Mouse (Mus musculus) c-Kit-positive CD71-positive TER-119-positive erythroid progenitor cells, embryonic 14.5 days (primary cell): ENCODE results near the gene Lypla2.
"Not testable (repeated sequence)": the region's sequence is repeated elsewhere in the genome, so short reads cannot be mapped to it uniquely, and the experiment has no call there.

Experiments used
- DNase-seq: peaks from one replicate; pipeline ENCODE4 v3.0.0-alpha.2; 2013; ENCODE audit warnings: low spot score

Lypla2 gene

DNA sequence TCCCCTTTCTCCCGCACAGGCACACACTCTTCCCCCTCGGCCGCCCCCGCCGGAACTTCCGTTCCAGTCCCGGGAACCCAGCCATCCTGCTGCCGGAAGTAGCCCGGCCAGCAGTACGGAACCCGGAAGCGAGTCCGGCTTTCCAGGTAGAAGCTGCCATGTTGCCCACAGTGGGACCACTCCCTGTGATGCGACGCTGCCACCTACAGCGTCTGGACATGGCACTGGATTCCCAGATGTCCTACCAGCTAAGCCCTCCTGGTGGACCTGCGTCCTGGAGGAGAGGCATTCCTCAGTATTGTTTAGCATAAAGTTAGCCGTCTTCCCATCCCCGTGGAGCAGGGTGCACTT, at the start of gene Lypla2:
Gene Lypla2, minus strand, starts transcription at position 71 of the 351 bp plus-strand sequence.
- peak; percentile 73 for DNase-seq

DNA sequence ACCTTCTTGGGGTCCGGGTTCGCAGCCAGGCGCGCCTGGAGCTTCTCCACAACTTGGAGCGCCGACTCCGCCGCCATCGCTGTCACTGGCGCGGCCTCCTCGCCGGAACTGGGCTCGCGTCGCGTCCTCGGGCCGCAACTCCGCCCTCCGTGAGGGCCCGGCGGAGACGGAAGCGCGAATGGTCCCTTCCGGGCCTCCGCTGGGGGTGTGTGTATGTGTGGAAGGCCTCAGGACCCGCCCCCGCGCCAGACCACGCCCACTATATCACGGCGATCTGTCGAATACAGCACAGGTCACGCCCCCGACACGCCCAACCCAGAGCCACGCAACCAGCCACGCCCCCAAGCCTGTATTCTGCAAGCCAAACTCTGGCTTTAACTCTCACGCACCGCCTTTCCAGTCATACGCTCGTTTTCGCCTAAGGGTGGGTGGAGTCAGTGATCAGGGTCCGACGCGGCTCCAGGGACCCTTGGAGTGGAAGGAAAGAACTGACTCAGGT, 49.2 kb upstream of the Lypla2 start, which contains the start of gene Eloa:
Gene Eloa, minus strand, starts transcription at position 215 of the 499 bp plus-strand sequence.
- DNase-seq: peak; percentile 100

DNA sequence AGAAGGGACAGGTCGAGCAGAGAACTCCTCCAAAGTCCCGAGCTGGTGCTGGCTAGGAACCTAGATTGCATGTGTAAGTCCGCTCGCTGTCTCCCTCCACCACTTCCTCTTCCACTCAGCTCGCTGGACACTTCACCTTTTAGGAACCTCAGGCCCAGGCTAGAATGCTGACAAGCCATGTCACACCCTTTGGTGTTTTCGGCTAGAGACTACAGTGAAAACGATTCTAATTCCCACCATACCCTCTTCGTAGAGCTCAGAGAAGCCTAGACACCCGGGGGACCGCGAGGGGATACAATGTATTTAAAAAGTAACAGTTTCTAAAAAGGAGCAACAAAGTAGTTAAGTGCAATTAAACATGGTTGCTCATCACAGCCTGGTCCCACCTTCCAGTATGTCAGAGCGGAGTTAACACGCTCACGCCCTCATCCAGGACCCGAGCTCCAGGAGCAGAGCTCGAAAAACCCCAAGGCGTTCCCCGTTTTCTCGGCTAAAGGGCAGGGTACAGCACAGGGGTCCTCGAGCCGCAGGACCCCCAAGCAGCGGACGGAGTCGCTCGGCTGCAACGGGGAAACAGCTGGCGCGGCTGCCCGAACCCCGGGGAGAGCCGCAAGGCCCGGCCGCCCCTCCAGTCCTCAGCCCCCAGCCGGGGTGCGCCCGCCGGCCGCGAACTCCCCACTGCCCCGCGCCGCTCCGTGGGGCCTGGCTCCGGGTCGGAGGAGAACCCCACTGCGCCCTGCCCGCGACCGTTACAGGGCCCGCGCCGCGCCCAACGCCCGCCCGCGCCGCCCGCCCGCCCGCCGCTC, 48.5 kb upstream of the Lypla2 start:
- peak; percentile 43 for DNase-seq

DNA sequence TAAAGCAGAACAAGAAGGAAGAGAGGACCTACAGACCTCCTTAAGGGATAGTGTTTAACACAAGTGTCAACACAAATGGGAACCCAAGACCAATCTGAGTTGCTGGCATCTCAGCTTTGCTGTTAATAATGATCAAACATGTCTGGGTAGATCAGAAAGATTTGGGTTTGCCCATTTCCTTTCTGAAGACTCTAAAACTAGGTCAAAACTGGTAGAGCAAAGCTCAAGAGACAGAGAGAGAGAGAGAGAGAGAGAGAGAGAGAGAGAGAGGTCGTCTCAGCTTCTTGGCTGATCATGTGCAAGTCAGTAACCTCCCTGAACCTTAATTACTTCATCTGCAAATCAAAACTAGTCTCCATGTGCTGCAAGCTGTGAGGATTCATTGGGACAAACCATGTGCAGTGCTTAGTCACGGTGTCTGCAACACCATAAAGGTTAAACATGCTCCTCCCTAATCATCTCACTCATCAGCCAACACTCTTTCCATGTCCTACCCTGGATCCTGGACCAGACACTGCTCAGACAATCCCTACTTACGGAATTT, 43.7 kb upstream of the Lypla2 start:
- no peak for DNase-seq

DNA sequence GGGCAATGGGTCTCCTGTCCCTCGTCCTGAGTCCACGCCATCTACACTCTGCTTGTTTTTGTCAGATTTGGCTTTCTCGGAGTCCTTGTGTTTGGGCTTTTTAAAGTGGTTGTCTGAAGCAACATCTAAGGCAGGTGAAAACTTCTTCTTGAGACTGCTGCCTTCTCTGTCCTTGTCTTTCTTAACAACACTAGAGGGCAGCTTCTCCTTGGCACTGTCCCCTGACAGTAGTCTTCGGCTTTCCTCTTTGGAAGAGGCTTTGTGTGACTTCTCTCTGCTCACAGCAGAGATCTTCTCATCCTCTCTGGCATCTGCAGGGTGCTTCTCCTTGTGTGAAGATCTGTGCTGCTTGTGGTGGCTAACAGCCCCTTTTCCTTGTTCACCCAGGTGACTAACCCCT, 38.2 kb upstream of the Lypla2 start:
- DNase-seq: no peak

DNA sequence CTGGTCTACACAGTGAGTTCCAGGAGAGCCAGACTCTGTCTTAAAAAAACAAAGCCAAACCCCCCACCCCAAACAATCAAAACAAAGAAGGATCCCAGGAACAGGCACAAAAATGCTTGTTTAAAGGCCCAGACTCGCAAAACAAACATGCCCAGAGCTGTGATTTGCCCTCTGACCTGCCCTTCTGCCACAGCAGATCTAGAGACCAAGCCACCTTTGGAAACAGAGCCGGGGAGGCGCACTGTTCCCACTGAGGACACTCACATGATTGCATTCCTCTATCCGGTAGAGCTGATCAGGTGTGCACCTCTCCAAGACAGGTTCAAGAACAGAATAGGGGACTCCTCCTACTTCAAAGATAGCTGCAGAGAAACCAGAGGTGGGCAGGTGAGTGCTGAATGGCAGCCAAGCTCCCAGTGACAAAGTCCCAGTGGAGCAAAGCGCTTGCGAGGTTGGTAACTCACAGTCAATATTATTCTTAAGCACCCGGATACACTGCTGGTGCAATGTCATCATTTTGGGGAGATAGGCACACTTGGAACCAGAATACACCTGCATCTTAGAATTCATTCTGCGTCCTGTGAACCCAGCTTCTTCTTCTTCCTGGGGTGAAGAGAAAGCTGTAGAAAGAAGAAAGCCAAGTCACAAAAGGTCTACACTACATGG, 36.5 kb upstream of the Lypla2 start:
- DNase-seq: no peak

DNA sequence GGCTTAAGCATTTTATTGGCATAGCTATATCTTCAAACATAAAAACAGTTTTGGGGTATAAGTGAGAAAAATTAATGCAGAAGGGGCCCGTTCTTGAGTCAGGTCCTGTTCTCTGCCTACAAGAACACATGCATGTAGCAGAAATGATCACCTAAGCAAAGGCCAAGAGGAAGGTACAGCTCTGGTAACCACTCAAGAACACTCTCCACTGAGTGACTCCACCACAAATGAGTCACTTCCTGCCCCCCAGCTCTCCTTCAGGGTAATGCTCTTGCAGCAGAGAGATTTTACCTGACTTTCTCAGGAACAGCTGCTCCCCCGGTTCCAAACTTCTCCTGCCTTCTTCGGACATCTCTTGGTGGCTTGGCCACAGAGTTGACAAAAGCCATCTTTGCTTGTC, 34.4 kb upstream of the Lypla2 start:
- no peak for DNase-seq

DNA sequence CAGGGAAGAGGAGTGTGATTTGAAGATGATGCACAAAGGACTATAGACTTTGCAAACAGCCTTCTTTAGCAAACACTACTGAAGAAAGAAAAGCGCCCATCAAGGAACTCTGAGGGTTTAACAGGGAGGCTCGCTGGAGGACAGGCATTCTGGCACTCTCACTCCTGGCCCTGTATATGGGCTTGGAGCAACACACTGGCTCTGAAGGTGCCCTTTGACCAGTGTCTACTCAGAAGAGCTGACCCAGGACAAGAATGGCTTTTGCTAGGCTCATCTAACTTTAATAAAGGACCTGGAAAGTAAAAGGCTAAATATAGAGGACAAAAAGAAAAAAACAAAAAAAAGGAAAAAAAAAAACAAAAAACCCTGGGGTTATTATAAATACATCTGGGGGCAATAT, 32.5 kb upstream of the Lypla2 start:
- no peak for DNase-seq

DNA sequence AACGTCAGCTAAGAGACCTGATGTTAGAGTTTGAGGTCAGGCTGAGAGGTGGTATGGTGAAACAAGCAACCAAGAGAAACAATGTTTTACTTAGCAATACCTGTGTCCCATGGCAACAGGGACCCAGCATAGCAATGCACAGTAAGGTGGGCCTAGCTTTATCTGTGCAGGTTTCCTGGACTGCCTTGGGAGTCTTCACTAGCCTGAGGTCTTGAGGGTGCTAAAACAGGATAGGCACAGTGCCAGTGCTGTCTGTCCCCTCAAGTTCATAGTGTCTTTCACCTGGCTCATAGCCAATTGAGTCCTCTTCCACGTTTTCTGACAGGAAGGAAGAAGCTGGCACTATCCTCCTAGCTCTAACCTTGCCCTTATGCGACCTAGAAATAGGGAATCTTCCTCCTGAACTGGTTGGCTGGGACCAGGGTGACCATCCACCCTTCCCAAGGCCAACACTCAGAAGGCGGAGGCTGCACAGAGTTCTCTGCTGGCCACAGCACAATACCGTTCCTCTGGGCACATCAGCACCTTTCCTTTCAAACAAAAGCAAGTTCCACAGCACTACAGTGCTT, 31.8 kb upstream of the Lypla2 start:
- no peak for DNase-seq

DNA sequence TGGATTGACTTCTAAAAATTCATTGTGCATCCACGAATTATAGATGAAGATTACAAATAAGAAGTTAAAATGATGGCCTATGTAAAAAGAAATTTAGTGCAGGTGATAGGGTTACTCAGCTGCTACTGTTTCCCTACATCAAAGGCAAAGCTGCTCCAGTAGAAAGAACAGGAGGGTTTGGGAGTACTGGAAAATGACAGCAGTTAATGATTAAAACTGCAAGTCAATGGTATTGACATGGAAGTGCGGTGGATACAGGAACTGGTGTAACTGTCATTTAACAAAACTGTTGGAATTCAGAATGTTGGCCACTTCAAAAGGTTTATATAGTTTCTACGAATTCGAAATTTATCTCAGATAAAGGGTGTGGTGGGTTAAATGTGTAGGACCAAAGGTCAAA, 22.7 kb upstream of the Lypla2 start:
- no peak for DNase-seq

DNA sequence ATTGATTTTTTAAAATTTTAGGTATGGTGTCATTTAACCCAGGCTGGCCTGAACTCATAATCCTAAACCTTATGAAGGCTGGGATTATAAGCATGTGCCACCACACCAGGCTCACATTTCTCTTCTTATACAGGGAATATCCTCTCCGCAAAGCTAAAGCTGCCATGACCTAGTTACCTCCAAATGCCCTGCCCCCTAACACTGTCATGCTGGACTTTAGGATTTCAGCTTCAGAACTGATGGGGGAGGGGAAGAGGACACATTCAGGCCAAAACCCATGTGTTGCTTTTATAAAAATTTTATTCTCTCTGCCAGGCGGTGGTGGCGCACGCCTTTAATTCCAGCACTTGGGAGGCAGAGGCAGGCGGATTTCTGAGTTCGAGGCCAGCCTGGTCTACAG, 21.5 kb upstream of the Lypla2 start:
- DNase-seq: no peak

DNA sequence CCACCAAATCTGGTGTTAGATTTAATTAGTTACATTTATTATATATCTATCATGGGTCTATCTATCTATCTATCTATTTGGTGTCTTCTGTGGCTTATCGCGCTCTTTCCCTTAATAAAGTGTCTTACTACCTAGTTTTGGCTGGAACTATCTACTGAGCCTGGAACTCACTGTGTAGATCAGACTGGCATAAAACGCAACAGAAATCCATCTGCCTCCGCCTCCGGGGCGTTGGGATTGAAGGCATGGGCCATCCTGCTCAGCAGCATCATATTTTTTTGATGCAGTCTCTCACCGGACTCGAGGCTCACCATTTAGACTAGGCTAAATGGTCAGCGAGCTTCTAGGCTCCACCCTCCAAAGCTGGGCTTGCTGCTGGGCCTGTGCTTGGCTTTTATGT, 15.3 kb upstream of the Lypla2 start:
- DNase-seq: no peak

DNA sequence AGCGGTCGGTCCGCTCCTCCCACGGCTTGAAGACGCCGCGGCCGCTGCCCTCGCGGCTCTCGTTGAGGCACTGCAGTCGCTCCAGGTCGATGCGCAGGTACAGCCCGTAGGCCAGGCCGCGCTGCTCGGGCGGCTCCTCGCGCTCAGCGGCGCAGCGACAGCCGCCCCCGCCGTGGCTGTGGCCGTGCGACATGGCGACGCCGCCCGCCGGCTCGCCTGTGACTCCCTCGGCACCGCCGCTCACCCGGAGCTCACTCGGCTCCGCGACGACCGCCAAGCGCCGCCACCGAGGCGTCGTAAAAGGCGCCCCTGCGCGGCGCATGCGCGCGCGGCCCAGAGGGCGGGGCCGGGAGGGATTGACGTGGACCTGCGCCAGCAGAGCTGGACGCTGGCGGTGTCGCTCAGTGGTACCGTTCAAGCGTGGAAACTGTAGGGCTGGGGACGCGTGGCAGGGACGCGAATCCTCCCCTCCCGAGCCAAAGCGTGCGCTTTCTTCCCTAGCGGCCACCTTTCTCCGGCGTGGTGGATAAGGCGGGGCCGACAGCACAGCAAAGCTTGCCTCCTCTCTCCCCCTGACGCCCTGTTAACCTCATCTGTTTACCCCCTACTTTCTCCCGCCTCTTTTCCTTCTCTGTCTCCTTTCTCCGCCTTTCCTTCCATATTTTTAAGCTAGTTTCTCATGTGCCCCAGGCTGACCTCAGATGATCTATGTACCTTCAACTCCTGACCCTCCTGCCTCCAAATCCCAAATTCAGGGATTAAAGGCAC, 14.7 kb upstream of the Lypla2 start, which contains the start of gene Pithd1:
Gene Pithd1, minus strand, starts transcription at position 322 of the 768 bp plus-strand sequence.
- peak; percentile 89 for DNase-seq

DNA sequence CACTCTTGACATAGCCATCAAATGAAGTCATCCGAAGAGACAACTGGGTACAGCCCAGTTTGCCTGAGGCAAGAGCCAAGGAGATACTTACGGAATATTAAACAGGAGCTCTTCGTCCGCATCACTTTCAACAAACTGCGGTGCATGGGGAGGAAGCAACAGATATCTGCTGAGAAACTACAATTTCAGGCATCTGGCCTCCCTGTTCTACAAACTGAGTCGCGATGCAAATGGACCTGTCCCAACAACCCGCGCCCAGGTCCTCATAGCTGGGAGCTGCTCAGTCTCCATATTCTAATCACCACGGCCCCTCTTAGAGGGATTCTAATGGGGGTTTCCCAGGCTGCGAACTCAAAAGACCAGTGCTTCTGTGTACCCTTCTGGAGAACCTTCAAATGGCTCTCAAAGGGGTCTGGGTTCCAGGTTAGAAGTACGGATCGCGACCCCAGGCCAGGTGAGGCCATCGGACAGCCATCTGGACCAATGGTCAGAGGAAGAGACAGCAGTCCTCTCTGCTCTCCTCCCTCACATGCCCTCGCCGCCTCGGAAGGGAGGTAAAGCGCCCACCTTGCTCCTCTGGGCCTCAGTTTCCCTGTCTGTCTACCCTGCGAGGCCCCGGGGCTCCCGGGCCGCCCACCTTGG, 14.0 kb upstream of the Lypla2 start:
- DNase-seq: no peak

DNA sequence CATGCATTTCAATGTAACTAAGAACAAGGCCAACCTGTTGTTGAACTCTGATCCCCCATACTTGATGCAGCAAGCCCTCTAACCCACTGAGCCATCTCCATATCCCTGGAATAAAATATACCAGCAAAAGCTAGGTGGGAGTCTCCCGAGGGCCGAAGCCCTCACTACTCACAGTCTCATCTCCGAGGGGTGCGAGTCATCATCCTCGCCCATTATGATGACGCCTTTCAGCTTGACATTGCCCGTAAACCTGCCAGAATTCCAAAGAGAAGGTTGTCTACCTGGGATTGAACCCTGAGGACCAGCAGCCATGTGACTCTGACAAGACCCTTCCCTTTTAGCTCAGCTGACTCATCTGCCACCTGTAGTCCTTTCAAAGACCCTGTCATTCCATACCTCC, 13.3 kb upstream of the Lypla2 start:
- DNase-seq: no peak

DNA sequence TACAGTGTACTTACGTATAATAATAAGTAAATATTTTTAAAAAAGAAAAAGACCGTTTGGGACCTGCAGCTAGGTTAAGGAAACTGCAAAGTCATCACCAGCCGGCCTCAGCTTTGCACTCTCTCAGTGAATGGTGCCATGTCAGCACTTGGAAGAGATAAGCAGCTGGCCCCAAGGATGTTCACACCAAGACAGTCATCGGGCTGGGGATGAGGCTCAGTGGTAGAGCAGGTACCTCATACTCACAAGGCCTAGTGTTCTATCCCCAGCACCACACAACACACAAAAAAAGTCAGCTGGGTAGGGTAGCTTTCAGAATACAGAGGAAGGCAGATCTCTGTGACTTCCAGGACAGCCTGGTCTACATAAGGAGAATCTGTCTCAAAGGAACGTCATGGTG, 12.8 kb upstream of the Lypla2 start:
- DNase-seq: peak; percentile 89

DNA sequence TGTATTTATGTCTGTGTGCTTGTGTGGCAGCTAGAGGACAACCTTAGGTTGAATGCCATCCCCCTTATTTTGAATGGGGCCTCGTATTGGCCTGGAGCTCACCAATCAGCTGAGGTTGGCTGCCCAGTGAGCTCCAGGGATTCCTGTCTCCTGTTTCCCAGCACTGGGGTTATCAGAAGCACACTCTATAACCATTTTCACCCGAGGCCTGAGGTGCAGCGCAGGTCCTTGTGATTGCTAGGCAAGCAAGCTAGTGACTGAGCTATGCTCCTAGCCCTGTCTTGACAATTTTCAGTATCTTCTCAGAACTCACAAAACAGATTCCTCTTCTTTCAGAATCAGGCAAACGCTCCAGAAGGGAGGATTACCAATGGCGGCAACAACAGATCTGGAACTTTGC, 12.1 kb upstream of the Lypla2 start:
- no peak for DNase-seq

DNA sequence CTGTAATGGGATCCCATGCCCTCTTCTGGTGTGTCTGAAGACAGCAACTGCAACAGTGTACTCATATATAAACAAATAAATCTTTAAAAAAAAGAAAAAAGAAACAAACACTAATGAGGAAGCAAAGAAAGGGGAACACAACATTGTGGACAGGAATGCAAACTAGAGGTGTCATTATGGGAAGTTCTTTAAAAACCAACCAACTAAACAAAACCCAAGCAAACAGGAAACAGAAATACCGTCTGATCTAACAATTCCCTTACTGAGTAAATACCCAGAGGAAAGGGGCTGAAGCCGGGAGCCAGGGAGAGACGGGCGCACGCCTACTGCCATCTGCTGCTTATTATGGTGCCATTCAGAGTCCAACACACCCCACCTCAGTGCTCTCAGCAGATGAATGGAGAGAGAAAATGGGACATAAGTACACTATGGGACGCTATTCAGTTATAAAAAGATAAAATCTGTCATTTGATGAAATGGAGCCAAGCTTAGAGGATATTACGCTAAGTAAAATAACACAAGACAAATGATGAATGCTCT, 9.2 kb upstream of the Lypla2 start:
- DNase-seq: no peak

DNA sequence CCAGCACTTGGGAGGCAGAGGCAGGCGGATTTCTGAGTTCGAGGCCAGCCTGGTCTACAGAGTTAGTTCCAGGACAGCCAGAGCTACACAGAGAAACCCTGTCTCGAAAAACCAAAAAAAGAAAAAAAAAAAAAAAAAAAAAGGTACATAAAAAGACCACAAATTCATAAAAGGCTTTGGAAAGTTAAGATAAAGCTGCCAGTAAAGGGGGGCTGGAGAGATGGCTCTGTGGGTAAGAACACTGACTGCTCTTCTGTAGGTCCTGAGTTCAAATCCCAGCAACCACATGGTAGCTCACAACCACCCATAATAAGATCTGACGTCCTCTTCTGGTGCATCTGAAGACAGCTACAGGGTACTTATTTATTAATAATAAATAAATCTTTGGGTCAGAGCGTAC, 7.8 kb upstream of the Lypla2 start:
- DNase-seq: not testable (repeated sequence)

DNA sequence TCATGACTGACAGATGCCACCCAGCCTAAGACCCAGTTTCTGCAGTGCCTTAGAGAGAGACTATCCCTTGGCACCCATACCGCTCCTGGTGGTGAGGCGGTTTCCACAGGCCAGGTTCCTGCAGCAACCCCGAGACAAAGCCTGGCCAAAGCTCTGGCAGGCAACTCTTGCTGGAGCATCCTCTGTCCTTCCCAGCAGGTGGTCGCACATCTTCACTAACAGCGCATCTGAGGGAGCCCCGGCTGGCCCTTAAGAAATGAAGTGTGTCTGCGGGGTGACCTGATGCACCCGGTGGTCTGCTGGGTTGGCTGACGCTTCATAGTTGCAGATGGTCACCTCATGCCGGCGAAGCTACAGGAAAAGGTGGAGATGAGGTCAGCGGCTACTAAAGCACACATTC, 3.7 kb upstream of the Lypla2 start:
- DNase-seq: no peak
